Mouse (Mus musculus): Measurements from ENCODE around the gene Vps37b. TPM values are rescaled to one million over a fixed set of nuclear protein-coding genes. Genes with fewer than 3 reads are reported as not detected.

The Vps37b gene
- polyA plus RNA-seq, 1 experiment from 2014 or later: 31.5 TPM

DNA sequence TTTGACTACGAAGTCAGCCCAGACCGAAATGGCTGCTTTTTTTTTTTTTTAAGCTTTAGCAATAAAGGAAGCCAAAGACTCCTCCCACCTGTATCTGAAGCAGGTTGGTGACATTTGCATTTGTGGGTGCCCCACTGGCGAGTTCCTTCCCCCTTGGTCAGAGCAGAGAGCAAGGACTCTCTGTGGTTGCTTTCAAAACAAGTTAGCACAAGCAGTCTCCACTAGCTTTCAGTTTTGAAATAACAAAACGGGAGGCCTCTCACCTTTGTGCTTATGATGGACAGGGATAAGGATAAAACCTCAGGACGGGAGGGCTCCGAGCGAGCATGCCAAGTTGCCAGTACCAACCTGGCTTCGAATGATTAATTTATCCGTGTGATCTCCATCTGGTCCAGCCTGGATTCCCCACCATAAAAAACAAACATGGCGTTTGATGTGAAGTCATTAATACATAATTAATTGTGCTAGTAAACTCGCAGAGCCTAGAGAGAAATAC lies 57.4 kb downstream of the Vps37b start:
- peak overlapping the region; percentile 65 for H3K4me3 ChIP-seq (ENCODE audit: low read depth, low read length)
- no peak overlapping the region; the same call in 1 of the 2 replicates for H3K9ac ChIP-seq (replicated peaks; ENCODE audit: low read depth, low read length)
- WGBS: 16% methylated on average over 11 of the region's 11 CpGs

DNA sequence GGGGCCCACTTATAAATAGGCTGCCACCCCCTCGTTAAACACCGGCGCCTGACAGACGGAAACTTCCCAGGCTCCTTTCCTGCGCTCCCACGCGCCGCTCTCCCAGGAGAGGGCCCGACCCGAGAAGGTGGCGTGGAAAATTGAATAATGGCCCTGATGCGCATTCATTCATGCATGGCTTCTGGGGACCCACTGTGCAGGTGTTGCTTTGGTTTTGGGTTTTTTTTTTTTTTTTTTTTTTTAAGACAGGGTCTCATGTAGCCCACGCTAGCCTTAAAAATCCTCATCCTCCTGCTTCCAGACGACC lies 57.9 kb downstream of the Vps37b start:
- H3K4me2 ChIP-seq (replicated peaks; ENCODE audit: low read depth, low read length): peak overlapping the region; percentile 86
- WGBS: 2% methylated on average over 14 of the region's 14 CpGs
- no peaks in the 10 kb centered on the region for H3K36me3 ChIP-seq (ENCODE audit: control insufficient read depth, insufficient read depth, low read length)
- H3K9me3 ChIP-seq (ENCODE audit: control insufficient read depth, low read depth, low read length): no peaks in the 10 kb centered on the region
- peaks cover 10% of the 10 kb centered on the region; the same call in 1 of the 2 replicates for H3K27me3 ChIP-seq (ENCODE audit: control insufficient read depth, insufficient read depth, low read length)
- peak overlapping the region; percentile 64 for H3K9ac ChIP-seq (replicated peaks; ENCODE audit: low read depth, low read length)
- peak overlapping the region; percentile 65 for H3K4me3 ChIP-seq (ENCODE audit: low read depth, low read length)
- peak overlapping the region; percentile 52; the same call in 1 of the 2 replicates for H3K27ac ChIP-seq (ENCODE audit: low read length)
- no peak for ATAC-seq (ENCODE audit: insufficient number of reproducible peaks, insufficient read depth, low FRiP score, low read depth)
- peaks cover 3% of the 10 kb centered on the region; the same call in 1 of the 2 replicates for H3K4me1 ChIP-seq (ENCODE audit: control insufficient read depth, insufficient read depth, low read length)

More for the DNA sequence above, 57.4 kb downstream of the Vps37b start:
- Histone ChIP-seq H3K27me3 (ENCODE audit: control insufficient read depth, insufficient read depth, low read length) (peaks cover 10% of the 10 kb centered on the region; the same call in 1 of the 2 replicates), H3K27ac (ENCODE audit: low read length) (peak overlapping the region; percentile 15; the same call in 1 of the 2 replicates), H3K4me1 (ENCODE audit: control insufficient read depth, insufficient read depth, low read length) (peaks cover 8% of the 10 kb centered on the region), H3K36me3 (ENCODE audit: control insufficient read depth, insufficient read depth, low read length) (no peaks in the 10 kb centered on the region), H3K4me2 (replicated peaks; ENCODE audit: low read depth, low read length) (peak overlapping the region; percentile 86), H3K9me3 (ENCODE audit: control insufficient read depth, low read depth, low read length) (no peaks in the 10 kb centered on the region)
- no peak for ATAC-seq (ENCODE audit: insufficient number of reproducible peaks, insufficient read depth, low FRiP score, low read depth)

DNA sequence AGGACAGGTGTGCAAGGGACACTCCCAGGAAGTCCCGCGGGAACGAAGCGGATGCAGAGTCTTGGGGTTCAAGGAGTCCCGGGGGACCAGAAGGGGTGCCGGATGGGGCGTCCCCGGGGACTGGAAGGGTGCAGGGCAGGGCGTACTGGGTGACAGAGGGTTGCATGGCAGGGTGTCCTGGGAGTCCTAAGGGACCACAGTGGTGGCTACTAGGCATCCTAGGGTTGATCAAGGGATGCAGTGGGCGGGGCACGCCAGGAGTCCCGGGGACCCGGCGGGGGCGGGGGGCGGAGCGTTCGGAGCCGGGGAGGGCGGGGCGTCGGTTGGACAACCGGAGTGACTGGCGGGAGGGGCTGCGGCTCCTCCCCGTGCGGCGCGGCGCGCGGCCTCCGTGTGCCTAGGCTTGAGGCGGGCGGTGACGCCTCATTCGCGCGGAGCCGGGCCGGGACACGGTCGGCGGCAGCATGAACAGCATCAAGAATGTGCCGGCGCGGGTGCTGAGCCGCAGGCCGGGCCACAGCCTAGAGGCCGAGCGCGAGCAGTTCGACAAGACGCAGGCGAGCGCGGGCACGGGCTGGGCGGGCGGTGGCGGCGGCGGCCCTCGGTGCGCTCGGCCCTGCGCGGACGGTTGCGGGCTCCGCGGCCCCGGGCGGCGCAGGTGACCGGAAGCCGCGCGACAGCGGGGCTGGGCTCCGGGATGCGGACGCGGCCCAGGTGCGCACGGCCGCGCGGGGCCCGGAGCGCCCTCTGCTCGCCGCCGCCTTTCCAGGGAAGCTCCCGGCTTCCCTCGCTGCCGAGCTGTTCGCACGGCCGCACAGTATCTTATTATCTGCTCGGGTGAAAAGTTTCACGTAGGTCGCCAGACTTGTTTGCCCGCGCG lies 58.5 kb downstream of the Vps37b start, which contains the start of gene Hip1r:
Gene Hip1r, plus strand, starts transcription at position 330 of the 880 bp plus-strand sequence.
- Histone ChIP-seq H3K9me3 (ENCODE audit: control insufficient read depth, low read depth, low read length) (no peaks in the 10 kb centered on the region), H3K4me1 (ENCODE audit: control insufficient read depth, insufficient read depth, low read length) (peaks cover 3% of the 10 kb centered on the region; the same call in 1 of the 2 replicates), H3K4me2 (replicated peaks; ENCODE audit: low read depth, low read length) (peak within 1 kb of the TSS; percentile 86), H3K9ac (replicated peaks; ENCODE audit: low read depth, low read length) (peak within 1 kb of the TSS; percentile 64), H3K36me3 (ENCODE audit: control insufficient read depth, insufficient read depth, low read length) (no peaks in the 10 kb centered on the region), H3K27me3 (ENCODE audit: control insufficient read depth, insufficient read depth, low read length) (peaks cover 10% of the 10 kb centered on the region; the same call in 1 of the 2 replicates), H3K27ac (ENCODE audit: low read length) (peak within 1 kb of the TSS; percentile 52; the same call in 1 of the 2 replicates), H3K4me3 (ENCODE audit: low read depth, low read length) (peak within 1 kb of the TSS; percentile 65)
- peak; percentile 66 for ATAC-seq (ENCODE audit: insufficient number of reproducible peaks, insufficient read depth, low FRiP score, low read depth)
- under 1% methylated on average over 91 of the region's 106 CpGs for WGBS

DNA sequence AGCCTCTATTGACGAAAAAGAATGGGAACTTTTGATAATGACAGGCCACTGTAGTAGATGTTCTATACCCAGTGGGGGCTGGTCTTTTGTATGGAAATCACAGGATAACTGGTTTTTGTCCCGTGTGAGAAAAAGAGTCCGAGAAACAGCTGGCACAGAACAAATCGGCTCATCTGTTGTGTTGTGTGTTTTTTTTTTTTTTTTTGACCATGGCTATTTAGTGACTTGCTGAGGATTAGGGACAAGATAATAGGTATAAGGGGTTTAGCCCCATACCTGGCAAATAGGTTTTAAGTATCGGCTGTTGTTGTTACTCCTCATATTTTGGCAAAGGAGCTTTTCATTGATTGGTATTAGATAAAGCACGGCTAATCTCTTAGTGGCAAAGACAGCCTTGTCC lies 59.6 kb downstream of the Vps37b start:
- peaks cover 10% of the 10 kb centered on the region; the same call in 1 of the 2 replicates for H3K27me3 ChIP-seq (ENCODE audit: control insufficient read depth, insufficient read depth, low read length)
- no peaks in the 10 kb centered on the region for H3K36me3 ChIP-seq (ENCODE audit: control insufficient read depth, insufficient read depth, low read length)
- WGBS: 66% methylated on average over 6 of the region's 6 CpGs
- peaks cover under 1% of the 10 kb centered on the region; the same call in 1 of the 2 replicates for H3K4me1 ChIP-seq (ENCODE audit: control insufficient read depth, insufficient read depth, low read length)
- no peaks in the 10 kb centered on the region for H3K9me3 ChIP-seq (ENCODE audit: control insufficient read depth, low read depth, low read length)
- no peak overlapping the region for H3K27ac ChIP-seq (ENCODE audit: low read length)
- H3K4me3 ChIP-seq (ENCODE audit: low read depth, low read length): no peak overlapping the region
- no peak for ATAC-seq (ENCODE audit: insufficient number of reproducible peaks, insufficient read depth, low FRiP score, low read depth)
- no peak overlapping the region for H3K9ac ChIP-seq (replicated peaks; ENCODE audit: low read depth, low read length)
- H3K4me2 ChIP-seq (replicated peaks; ENCODE audit: low read depth, low read length): no peak overlapping the region

DNA sequence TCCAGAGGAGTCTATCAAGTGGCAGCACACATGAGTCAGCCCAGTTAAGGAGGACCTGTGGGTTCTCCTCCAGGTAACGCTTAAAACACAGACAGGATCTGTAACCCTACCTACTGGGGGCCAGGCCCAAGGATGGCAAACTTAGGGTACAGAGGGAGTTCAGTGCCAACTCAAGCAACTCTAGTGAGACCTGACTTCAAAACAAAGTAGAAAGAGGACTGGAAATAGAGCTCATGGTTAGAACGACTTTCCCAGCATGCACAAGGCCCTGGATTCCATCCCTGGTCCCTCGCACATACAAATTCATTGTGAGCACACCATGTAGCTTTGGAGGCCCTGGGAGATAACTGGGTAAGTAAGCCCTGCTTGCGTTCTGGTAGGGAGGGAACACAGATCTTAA lies 61.5 kb downstream of the Vps37b start:
- H3K9me3 ChIP-seq (ENCODE audit: control insufficient read depth, low read depth, low read length): no peaks in the 10 kb centered on the region
- no peaks in the 10 kb centered on the region for H3K4me1 ChIP-seq (ENCODE audit: control insufficient read depth, insufficient read depth, low read length)
- peaks cover 10% of the 10 kb centered on the region; the same call in 1 of the 2 replicates for H3K27me3 ChIP-seq (ENCODE audit: control insufficient read depth, insufficient read depth, low read length)
- WGBS: 87% methylated on average over 4 of the region's 4 CpGs
- no peak overlapping the region for H3K27ac ChIP-seq (ENCODE audit: low read length)
- H3K4me3 ChIP-seq (ENCODE audit: low read depth, low read length): no peak overlapping the region
- no peak for ATAC-seq (ENCODE audit: insufficient number of reproducible peaks, insufficient read depth, low FRiP score, low read depth)
- H3K4me2 ChIP-seq (replicated peaks; ENCODE audit: low read depth, low read length): no peak overlapping the region
- no peaks in the 10 kb centered on the region for H3K36me3 ChIP-seq (ENCODE audit: control insufficient read depth, insufficient read depth, low read length)
- no peak overlapping the region for H3K9ac ChIP-seq (replicated peaks; ENCODE audit: low read depth, low read length)

DNA sequence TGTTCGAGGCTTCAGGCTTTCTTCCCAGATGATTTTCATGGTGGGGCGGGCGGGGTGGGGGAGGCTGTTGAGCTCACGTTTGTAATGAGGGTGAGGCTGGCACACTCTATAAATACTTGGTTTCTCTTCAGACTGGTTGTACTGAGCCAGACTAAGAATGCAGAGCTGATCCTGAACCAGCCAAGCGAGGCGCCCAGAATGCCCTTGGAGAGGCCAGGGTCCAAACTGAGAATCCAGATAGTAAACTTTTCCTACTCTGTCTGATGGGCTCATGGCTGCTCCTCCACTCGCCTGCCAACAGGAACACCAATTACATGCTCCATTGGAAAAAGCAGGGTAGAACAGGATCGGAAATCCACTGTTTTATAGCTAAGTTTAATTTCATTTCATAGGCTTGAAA lies 62.9 kb downstream of the Vps37b start:
- Histone ChIP-seq H3K9ac (replicated peaks; ENCODE audit: low read depth, low read length) (no peak overlapping the region), H3K4me3 (ENCODE audit: low read depth, low read length) (no peak overlapping the region), H3K9me3 (ENCODE audit: control insufficient read depth, low read depth, low read length) (no peaks in the 10 kb centered on the region), H3K4me2 (replicated peaks; ENCODE audit: low read depth, low read length) (no peak overlapping the region), H3K27me3 (ENCODE audit: control insufficient read depth, insufficient read depth, low read length) (peaks cover 6% of the 10 kb centered on the region; the same call in 1 of the 2 replicates), H3K36me3 (ENCODE audit: control insufficient read depth, insufficient read depth, low read length) (no peaks in the 10 kb centered on the region), H3K4me1 (ENCODE audit: control insufficient read depth, insufficient read depth, low read length) (no peaks in the 10 kb centered on the region), H3K27ac (ENCODE audit: low read length) (no peak overlapping the region)
- no peak for ATAC-seq (ENCODE audit: insufficient number of reproducible peaks, insufficient read depth, low FRiP score, low read depth)
- 76% methylated on average over 8 of the region's 8 CpGs for WGBS

DNA sequence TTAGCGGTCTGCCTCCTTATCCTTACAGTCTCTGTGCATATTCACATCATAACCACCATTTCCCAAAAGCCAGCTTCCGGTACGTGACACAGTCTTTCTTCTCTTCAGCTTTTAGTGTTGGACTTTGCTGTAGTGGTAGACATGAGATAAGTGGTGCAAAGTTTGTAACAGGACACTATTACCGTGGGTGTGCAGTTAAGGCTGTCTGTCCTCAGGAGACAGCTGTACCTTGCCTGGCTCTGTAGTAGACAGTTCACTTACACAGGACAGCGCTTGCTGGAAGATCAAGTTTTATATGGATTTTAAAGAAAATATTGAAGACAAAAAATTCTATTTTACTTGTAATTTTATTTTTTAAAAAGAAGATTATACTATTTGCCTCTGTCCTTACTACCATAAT lies 63.6 kb downstream of the Vps37b start:
- no peaks in the 10 kb centered on the region for H3K4me1 ChIP-seq (ENCODE audit: control insufficient read depth, insufficient read depth, low read length)
- H3K27me3 ChIP-seq (ENCODE audit: control insufficient read depth, insufficient read depth, low read length): peaks cover 6% of the 10 kb centered on the region; the same call in 1 of the 2 replicates
- no peak overlapping the region for H3K9ac ChIP-seq (replicated peaks; ENCODE audit: low read depth, low read length)
- H3K27ac ChIP-seq (ENCODE audit: low read length): no peak overlapping the region
- no peak overlapping the region for H3K4me2 ChIP-seq (replicated peaks; ENCODE audit: low read depth, low read length)
- 60% methylated on average over 5 of the region's 5 CpGs for WGBS
- ATAC-seq (ENCODE audit: insufficient number of reproducible peaks, insufficient read depth, low FRiP score, low read depth): no peak
- H3K9me3 ChIP-seq (ENCODE audit: control insufficient read depth, low read depth, low read length): no peaks in the 10 kb centered on the region
- H3K4me3 ChIP-seq (ENCODE audit: low read depth, low read length): no peak overlapping the region
- no peaks in the 10 kb centered on the region for H3K36me3 ChIP-seq (ENCODE audit: control insufficient read depth, insufficient read depth, low read length)

DNA sequence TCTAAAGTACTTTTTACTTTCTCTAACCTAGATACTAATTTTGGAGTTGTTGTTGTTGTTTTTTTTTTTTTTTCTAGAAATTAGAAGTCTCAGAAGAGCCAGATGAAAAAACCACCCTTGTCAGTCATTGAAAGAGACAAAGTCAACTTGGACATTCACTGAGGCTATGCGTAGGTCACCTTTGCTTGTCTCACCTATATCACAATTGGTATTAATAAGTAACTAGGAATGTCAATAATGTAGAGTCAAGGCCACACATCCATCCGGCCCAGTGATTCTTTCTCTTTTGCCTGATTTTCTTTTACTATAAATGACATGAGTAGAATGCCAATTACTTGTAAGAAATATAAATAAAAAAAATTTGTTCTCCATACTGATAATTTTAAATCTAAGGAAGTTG lies 65.3 kb downstream of the Vps37b start:
- H3K4me3 ChIP-seq (ENCODE audit: low read depth, low read length): no peak overlapping the region

More for the DNA sequence above, 65.3 kb downstream of the Vps37b start:
- no peak overlapping the region for H3K9ac ChIP-seq (replicated peaks; ENCODE audit: low read depth, low read length)
- no peak for ATAC-seq (ENCODE audit: insufficient number of reproducible peaks, insufficient read depth, low FRiP score, low read depth)
- H3K4me1 ChIP-seq (ENCODE audit: control insufficient read depth, insufficient read depth, low read length): no peaks in the 10 kb centered on the region
- WGBS: 70% methylated on average over 2 of the region's 2 CpGs
- H3K27me3 ChIP-seq (ENCODE audit: control insufficient read depth, insufficient read depth, low read length): no peaks in the 10 kb centered on the region
- no peaks in the 10 kb centered on the region for H3K36me3 ChIP-seq (ENCODE audit: control insufficient read depth, insufficient read depth, low read length)
- no peaks in the 10 kb centered on the region for H3K9me3 ChIP-seq (ENCODE audit: control insufficient read depth, low read depth, low read length)
- H3K27ac ChIP-seq (ENCODE audit: low read length): no peak overlapping the region
- no peak overlapping the region for H3K4me2 ChIP-seq (replicated peaks; ENCODE audit: low read depth, low read length)

Data from stomach, embryonic 14.5 days (tissue).